Mouse (Mus musculus): ENCODE results near the gene Bcar1.

Bcar1 gene

DNA sequence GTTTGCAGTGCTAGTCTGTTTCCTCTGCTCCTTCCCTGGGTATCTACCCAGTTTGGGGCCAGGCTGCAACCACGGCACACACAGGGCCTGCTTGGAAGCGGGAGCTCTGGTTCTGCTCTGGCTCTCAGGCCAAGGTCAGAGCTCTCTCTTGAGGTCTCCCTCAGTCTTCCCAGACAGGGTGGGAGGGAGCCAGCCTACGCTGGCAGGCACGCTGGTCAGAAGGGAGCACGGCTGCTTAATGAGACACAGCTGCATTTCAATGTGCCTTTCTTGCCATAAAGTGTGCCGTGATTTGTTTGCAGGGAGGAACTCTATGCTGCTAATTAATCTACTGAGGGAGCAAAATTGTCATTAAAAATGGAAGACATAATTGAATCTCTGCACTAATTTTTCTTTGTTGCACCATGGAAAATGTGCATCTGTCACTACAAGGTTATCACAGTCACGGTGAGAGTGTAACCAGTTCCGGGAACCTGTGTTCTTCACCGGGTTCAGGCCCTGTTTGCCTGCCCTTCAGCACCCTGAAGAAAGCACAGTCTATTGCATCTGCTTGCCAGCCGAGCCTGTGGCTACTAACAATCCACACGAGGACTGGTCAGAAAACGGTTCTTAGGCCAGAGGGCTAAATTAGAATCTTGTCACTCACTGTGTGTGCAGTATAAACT, 26.3 kb upstream of the Bcar1 start:
- no peak for DNase-seq (ENCODE audit: low spot score in 2 of 2)

DNA sequence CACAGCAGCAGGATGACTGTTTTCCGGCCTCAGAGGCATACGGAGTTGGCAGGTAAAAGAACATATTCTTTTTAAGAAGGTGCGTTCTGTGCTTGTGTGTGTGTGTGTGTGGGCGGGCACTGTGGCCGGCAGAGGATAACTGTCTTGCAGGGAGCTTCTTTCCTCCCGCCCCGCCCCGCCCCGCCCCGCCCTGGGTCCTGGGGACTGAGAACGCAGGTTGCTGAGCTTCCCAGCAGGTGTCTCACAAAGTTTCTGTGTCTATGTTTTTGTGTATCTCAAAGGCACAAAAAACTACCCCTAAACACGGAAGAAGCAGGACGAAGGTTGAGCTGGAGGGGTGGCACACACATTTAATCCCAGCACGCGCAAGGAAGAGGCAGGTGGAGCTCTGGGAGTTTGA, 25.7 kb upstream of the Bcar1 start:
- no peak for DNase-seq (ENCODE audit: low spot score in 2 of 2)

DNA sequence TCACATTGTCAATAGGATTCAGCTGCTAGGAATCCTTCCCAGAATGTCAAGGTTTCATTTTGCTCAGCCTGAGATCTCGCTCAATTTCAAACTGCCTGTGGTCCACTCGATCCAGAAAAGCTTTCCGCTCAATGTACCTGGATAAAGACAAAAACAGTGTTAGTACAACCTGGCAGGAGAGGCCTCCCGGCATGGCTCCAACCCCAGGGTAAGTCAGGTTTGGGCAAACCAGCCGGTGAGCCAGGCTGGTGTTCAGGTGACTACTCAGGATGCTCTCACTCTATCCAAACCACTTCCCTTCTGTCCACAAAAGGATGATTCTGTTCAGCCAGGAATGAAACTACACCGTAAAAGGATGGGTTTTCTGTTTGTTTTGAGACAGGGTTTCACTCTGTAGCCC, 25.0 kb upstream of the Bcar1 start:
- DNase-seq (ENCODE audit: low spot score in 2 of 2) = no peak

DNA sequence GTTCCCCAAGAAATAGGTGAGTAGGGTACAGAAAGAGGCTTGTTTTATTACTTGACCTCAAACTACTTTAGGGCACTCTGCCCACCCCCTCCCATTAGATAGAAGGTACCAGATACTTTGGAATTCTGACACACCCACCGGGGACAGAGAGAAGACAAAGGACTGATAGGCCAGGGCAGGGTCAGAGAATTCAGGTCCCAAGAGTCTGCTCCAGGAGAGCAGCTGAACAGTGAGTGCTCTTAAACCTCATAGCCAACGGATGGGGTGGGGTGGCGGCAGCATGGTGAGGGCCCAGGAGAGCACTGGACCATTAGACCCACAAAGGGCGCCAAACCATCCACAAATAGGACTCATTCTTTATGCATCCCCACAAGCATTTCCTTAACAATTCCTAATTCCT, 22.0 kb upstream of the Bcar1 start:
- DNase-seq (ENCODE audit: low spot score in 2 of 2) = no peak

DNA sequence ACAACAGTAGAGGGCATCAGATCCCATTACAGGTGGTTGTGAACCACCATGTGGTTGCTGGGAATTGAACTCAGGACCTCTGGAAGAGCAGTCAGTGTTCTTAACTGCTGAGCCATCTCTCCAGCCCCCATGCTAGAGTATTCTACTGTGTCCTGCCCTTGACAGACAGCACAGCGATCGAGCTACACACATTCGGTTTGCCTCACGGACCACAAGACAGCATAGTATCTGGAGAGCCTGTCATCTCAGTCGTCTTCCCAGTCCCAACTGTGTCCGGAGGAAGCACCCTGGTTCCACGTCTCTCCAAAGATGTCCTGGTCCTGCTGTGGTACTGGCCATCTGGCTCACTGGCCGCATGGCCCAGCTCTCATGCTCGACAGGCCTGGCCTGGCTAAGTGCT, 21.5 kb upstream of the Bcar1 start:
- no peak for DNase-seq (ENCODE audit: low spot score in 2 of 2)

DNA sequence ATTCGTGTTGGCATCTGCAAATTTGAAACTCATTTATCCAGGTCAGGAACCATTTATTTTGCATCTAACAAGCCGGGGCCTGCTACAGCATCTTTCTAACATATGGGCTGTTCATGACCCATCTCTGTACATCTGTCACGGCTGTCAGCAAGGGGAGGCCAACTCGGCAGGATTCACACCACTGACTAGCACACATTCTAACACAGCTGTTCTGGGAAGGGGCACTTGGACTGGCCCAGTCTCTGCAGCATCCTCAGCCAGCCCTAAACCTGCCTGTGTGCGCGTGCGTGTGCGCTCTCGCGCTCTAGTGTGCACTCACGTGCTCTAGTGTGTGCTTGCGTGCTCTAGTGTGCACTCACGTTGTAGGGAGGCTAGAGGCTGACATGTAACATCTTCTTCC, 17.1 kb upstream of the Bcar1 start:
- DNase-seq (ENCODE audit: low spot score in 2 of 2) = no peak

DNA sequence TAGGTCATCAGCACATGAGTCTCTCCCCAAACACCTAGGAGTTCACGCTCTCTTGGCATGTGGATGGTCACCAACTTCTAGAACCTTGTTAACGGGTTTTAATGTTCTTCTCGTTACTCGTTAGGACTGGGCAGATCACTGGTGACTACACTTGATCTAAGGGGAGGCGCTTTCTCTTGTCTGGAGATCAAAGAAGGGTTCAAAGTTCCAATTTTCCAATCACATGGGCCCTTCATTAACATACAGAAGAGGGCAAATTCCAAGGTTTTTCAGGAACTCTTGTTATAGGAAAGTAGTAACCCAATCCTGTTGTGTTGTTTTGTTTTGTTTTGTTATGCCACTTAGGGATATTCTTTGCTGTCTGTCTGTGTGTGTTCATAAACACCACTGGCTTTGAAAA, 15.2 kb upstream of the Bcar1 start:
- DNase-seq (ENCODE audit: low spot score in 2 of 2) = no peak

DNA sequence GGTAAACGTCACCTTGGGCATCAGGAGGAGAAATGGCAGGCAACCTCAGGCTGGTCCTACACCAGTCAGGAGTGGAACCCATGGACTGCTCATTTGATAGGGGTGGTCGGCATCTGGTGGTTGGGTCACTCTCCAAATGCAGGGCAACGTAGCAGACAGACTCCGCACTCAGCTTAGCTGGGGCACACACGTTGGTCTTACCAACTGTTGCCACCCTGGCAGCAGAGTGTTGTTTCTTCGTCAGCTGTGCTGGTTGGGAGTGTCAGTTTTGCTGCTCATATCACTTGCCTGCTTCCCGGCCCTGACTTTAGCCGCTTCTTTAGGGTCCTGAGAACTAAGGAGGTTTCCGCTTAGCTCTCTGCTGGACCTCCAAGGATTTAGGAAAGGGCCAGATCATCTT, 14.0 kb upstream of the Bcar1 start:
- DNase-seq (ENCODE audit: low spot score in 2 of 2) = no peak

DNA sequence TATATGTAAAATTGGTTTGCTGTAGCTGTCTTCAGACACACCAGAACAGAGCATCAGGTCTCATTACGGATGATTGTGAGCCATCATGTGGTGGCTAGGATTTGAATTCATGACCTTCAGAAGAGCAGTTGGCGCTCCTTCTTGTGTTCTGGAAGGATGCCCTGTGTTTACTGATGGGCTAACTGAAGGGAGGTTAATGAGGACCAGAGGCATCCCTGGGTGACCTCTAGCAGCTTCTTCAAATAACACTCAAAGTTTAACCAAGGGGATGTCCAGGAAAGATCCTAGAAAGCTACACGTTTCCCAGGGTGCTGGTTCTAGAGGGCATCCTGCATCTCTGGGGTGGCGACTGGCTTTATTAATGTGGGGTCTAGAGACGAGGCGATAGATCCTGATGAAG, 11.1 kb upstream of the Bcar1 start:
- DNase-seq (ENCODE audit: low spot score in 2 of 2) = no peak

DNA sequence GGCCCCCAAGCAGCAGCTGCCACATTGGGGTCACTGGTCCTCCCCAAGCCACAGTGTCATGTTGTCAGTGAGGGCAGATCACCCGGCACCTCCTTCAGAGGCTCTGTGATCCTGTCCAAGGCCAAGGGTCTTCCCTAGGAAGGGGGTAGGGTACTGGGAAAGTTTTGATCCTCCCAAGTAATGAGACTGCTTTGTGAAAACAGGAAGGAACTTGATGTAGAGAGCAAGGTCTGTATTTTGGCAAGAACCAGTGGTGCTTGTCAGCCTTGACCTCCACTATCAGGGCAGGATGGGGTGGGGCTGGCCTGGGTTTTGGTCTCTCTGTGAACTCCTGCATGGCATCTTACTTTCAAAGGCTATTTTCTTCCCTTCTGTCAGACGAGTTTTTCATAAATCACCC, 10.5 kb upstream of the Bcar1 start:
- DNase-seq (ENCODE audit: low spot score in 2 of 2) = no peak

DNA sequence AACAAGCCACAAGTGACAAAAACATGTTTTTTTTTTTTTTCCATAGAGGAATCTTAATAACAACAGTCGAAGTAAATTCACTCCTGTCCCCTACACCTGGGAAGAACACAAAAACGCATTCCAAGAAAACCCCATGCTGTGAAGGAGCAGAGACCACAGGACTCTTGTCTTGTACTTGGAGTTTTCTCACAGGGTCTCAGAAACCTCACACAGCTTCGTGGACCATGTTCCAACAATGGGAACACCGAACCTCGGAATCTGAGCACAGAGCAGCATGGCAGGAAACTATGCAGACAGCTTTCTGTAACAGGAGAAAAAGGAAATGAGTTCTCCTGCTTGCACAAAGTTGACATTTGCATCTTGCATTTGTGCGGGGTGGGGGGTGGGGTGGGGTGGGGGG, 5.2 kb upstream of the Bcar1 start:
- no peak for DNase-seq (ENCODE audit: low spot score in 2 of 2)

DNA sequence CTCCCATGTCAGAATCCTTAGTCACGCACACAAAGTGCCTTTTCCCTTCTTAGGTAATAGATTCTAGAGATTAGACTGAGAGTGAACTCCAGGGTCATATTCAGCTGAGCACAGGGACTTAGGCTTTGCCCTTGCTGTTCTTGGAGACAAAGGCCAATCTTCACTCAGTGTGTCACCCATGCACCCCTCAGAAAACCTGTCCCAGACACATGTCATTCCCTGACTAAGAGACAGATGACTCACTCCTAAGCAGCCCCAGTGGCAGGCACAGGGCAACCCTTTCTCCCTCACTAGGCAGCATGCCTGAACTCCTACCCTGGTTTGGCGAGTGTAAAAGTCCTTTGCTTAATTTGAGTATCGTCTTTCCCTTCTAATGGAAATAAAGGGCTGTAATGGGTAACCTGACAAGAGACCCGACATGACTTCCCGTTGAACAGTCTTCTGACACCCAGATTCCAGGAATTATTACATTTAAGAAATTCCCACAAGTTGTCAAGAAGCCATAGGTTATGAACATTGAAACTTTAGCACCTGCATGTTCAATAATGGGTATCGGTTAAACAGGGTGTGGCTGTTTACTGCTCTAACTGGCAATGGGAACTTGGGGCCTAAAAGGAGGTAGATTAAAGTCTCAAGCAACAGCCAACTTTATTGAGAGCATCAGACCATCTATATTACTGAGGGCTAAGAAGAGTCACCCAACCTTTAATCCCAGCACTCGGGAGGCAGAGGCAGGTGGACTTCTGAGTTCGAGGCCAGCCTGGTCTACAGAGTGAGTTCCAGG, 4.4 kb upstream of the Bcar1 start:
- DNase-seq (ENCODE audit: low spot score in 2 of 2) = no peak

DNA sequence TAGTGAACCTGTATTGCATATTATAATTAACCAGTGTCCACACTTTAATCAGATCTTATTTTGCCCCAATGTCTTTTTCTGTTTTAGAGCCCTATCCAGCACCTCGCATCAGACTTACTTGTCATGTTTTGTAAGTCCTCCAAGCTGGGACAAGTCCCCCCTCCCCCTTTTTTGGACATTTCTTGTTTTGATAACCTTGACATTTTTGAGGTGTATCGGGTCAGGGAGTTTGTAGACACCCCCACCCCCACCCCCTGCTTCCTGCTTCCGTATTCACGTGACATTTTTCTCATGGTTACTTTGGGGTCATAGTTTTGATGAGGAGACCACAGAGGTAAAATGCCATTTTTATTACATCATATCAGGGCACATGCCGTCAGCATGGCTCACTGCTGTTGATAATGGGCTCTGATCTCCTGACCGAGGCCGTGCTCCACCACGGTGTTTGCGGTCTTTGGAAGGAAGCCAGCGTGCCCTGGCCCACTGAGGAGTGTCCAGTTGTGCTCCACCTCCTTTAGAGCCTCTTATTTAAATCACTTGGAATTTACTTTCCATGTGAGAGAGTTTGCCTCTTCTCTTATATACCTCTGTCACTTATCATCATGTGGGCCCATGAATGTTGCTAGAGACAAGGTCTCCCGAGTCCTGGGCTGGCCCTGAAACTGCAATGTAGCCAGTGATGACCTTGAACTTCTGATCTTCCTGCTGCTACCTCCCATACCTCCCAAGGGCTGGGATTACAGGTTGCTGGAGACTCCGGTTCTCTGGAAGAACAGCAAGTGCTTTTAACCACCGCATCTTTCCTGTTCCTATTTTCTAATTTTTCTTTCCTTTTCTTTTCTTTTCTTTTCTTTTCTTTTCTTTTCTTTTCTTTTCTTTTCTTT, 3.2 kb upstream of the Bcar1 start:
- DNase-seq (ENCODE audit: low spot score in 2 of 2) = no peak

DNA sequence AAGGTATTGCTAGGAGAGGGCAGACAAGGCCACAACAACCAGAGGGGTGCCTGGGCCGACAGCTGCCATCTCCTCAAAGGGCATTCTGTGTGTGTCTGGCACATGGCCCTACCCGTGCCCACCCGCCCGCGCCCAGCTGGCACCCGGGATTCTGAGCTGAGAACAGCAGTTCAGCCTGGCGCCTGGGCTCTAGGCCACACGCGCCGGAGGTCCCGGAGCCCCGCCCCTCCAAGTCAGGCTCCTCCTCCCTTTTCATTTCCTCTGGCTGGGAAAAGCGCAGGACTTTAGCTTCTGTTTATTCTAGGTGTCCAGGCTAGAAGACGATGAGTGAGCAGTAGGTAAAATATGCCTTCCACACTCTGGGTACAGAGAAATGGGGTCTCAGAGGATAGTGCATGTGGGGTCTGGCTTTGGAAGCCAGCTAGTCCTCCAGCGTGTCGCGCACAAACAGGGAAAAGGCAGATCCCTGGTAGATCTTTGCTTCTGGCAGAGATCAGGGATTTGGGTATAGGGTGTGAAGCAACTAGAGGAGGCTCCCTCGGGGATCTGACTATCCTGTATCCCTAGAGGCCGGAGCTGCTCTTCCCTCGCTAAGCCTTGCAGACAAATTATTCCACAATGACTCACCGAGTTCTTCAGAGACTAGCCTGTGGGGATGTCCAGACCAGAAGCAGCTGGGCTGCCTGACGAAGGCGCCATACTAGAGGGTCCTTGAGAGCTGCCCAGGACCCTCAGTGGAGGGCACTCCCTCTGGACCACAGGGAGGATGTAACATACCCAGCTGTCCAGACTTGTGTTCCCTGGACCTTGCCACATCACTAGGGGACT, 2.2 kb upstream of the Bcar1 start:
- DNase-seq (ENCODE audit: low spot score in 2 of 2) = no peak

DNA sequence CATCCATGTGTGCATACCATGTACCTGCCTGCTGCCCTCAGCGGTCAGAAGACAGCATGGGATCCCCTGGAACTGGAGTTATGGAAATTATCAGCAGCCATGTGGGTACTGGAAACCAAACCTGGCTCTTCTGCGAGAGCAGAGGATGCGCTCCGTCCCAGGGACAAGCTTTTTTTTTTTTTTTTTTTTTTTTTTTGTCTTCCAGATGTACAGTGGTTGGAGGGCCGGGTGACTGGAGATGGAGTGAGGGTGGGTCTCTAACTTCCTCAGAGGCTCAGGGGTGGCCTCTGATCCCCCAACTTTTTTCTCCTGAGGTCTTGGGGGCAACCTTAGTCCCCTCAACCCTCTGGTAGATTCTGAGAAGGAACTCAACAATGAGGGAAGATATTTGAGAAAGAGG, 1.5 kb upstream of the Bcar1 start:
- DNase-seq (ENCODE audit: low spot score in 2 of 2) = no peak

DNA sequence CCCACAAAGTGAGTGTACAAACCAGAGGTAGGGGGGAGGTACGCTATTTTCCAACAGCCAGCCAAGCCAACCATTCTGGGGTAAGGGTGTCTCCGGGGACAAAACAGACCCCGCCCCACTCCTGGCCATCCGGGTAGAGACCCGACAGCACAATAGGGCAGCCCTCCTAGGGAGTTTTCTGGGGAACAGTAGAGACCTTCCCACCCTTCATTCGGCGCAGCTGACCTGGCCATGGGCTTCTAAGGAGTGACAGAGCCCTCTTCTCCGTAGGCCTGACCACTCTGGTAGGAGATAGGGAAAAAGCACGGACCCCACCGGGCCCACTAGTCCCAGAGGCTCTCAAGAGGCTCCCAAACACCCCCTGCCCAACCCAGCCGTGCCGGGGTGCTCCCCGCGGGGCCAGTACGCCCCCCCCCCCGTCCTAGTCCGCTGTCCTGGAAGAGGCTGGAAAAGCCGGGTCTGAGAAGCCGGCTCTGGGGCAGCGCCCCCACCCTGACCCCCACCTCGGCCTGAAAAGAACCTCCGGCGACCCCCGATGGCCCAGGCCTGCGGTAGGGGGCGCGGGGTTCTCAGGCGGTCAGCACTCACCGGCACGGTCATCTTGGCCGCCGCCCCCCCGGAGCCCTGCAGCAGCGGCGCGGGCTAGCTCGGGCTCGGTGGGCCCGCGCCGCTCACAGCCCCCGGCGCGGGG, 363 bp downstream of the Bcar1 start:
- DNase-seq (ENCODE audit: low spot score in 2 of 2) = no peak

DNA sequence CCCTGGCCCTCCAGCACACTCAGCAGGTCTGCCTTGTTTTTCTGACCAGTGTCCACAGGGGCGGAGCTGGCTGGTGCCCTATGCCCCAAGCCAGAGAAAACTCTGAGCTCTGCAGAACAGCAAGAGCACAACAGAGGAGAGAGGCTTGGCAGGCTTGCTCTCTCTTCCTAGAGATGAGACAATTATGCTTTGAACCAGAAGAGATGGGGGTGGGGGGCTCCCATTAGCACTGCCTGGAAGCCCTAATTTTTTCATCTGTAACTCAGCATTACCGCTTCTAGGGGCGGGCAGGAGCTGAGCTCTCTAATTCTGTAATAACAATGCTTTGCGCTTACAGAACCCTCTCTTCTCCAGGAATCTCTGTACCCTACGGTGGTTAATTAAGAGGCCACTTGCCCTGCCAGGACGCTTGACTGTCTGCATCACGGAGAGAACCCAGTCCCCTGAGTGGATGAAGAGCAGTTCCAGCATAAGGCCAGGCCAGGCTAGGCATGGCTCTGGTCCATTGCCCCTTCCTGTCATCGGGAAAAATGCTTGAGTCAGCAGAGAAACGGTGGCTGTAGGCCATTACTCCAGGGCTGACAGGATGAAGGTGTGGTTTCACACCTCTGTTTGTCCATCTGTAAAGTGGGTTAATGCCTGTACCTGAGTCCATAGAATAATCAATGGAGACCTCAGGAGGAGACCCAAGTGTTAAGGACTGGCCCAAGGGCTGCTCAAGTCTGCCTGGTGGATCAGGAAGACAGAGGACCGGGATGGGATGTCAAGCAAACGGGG, 1.2 kb downstream of the Bcar1 start:
- DNase-seq (ENCODE audit: low spot score in 2 of 2) = no peak

DNA sequence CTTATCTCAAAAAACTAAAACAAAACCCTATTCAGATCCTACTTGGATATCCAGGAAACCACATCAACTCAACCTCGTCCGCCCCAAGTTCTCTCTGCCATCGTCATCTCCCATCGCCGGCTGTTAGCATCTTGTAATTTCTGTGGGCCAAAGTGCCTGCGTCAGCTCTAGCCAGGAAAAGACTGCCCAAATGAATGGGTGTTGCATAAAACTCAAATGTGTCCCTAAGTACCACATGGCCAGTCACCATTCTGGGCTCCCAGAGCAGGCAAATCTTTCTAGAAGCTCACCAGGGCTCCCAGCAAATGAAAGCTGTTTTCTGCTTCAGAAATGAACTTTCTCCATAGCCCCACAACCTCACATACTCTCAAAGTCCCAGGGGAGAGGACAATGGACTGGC, 2.1 kb downstream of the Bcar1 start:
- no peak for DNase-seq (ENCODE audit: low spot score in 2 of 2)

DNA sequence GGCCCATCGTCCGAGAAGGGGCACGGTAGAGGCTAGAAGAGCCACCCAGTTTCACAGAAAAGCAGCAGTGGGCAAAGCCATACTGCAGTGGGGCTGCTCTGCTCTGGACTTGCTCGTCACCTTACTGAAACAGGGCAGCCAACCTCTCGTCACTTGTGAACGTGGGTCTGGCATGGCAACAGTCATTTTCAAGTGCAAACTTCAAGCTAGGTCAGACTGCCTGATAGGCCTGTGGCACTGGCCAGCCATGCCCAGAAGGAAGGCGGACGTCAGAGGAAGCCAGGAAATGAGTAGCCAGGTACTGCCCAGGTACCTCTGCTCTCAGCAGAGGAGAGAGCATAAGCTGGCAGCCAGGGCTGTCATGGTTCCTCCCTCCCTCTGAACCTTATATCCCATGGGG, 2.6 kb downstream of the Bcar1 start:
- no peak for DNase-seq (ENCODE audit: low spot score in 2 of 2)

DNA sequence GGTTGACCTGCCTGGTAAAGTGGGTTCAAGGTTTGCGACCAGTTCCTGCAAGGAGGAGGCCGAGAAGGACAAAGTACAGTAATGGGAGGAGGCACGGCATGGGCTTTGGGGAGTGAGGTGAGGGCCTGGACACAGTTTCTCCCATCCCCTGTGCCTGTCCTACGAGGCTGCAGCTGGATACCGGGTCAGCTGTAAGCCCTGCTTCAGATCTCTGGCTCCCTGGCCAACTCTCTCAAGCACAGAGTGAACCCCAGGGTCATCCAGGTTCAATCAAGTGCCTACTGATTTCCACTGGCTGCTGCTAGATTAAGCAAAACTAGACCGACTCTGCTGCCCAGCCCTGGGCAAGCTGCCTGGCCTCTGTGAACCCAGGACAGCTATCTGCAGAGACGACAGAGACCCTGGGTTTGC, 3.3 kb downstream of the Bcar1 start:
- no peak for DNase-seq (ENCODE audit: low spot score in 2 of 2)

Data from natural killer cell, adult 2 months (primary cell).